Mouse (Mus musculus) neural tube, embryonic 11.5 days (tissue): ENCODE measurements around the gene Grik3. TPM values are rescaled to one million over a fixed set of nuclear protein-coding genes. Genes with fewer than 3 reads are reported as not detected.

ENCODE experiments used
- ATAC-seq: fragments of 200-750 bp; cut with Nextera tagmentation; 2 replicates; pipeline ENCODE4 v1.8.0; 2017; ENCODE audit warnings: moderate number of reproducible peaks, mild to moderate bottlenecking, moderate TSS enrichment, moderate library complexity; ENCODE audit not compliant: insufficient read depth, low FRiP score, low TSS enrichment
- DNase-seq: peaks from one replicate; pipeline ENCODE4 v3.0.0-alpha.2; 2015; ENCODE audit warnings: low spot score
- H3K27ac ChIP-seq: fragments of 300-500 bp; sonication (generic); 2 replicates; pipeline ENCODE4 v1.5.1; 2014; ENCODE audit warnings: low read depth, mild to moderate bottlenecking, low read length
- H3K27me3 ChIP-seq: fragments of 300-500 bp; sonication (generic); 2 replicates; pipeline ENCODE4 v1.6.1; 2014; ENCODE audit warnings: mild to moderate bottlenecking, low read length, mixed read lengths; ENCODE audit not compliant: control insufficient read depth, insufficient read depth
- H3K36me3 ChIP-seq: fragments of 300-500 bp; sonication (generic); 2 replicates; pipeline ENCODE4 v1.6.1; 2014; ENCODE audit warnings: mild to moderate bottlenecking, low read length, moderate library complexity, mixed read lengths; ENCODE audit not compliant: control insufficient read depth, insufficient read depth
- H3K4me1 ChIP-seq: fragments of 300-500 bp; sonication (generic); 2 replicates; pipeline ENCODE4 v1.6.1; 2014; ENCODE audit warnings: low read length, mixed read lengths; ENCODE audit not compliant: control insufficient read depth, insufficient read depth
- H3K4me2 ChIP-seq: fragments of 300-500 bp; sonication (generic); 2 replicates; pipeline ENCODE4 v1.6.1; 2014; ENCODE audit warnings: low read depth, mild to moderate bottlenecking, moderate library complexity
- H3K4me3 ChIP-seq: fragments of 300-500 bp; sonication (generic); 2 replicates; pipeline ENCODE4 v1.5.1; 2014; ENCODE audit warnings: low read depth, low read length
- H3K9ac ChIP-seq: fragments of 300-500 bp; sonication (generic); 2 replicates; pipeline ENCODE4 v1.6.1; 2014; ENCODE audit warnings: mild to moderate bottlenecking, low read length
- H3K9me3 ChIP-seq: fragments of 300-500 bp; sonication (generic); 2 replicates; pipeline ENCODE4 v1.6.1; 2016; ENCODE audit warnings: low read length; ENCODE audit not compliant: control insufficient read depth
- WGBS: fragments of 180-500 bp; shearing (Covaris S2); extraction: QIAGEN DNeasy Blood & Tissue Kit; methylation state at CpG from one replicate; pipeline ENCODE4 v1.1.7; 2014; 5-methylcytosine and 5-hydroxymethylcytosine counted together
- polyA plus RNA-seq: library from polyadenylated mRNA; unstranded; fragments of >200 nt; fragmentation: Nextera tagmentation; extraction: Ambion mirVana; gene quantifications from 2 replicates; pipeline ENCODE4 v1.2.1, GENCODE M21; 2014

Gene Grik3
- polyA plus RNA-seq, 1 experiment from 2014 or later: 1.3 TPM

DNA sequence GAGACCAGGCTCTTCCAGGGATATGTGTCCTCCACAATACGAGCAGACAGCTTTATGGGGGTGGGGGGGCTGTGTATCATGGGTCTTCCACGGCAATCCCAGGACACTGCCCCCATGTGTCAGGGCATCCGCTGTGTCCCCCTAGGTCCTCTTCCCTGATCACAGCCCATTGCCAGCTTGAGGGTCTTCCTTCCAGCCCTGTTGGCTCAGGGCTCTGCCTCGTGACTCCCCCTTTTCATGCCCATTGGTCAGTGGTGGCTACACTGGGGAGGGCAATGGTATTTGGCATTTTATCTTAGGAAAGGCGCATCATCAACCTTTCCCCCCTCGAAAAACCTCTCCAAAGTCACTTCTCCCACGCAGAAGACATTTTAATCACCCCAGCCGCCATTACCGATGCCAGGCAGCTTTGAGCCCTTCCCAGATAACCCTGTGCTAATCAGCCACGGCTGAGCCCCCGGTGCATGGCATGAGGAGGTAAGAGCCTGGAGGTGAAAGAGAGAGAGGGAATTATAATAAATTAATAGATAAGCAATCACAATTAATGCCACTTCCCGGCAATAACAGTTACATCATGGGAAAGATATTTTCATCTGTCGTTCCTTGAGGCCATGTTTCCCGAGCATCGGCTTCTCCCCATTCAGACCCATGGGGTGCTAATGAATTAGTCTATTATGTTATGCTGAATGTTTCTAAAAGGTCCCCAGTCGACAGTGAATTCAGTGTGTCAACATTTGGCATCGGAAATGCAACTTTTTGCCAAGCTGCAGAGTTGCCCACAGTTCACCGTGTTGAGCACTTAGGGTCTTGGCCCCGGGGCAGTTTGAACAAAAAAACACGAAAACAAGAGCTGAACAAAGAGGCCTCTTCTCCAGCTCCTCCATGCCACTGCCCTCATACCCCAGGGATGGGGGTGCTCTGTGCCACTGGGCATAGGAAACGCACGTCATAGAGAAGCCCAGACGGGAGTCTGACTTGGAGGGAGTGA, 154.4 kb downstream of the Grik3 start:
- Histone ChIP-seq H3K9ac (no peak overlapping the region), H3K4me1 (no peaks in the 10 kb centered on the region), H3K36me3 (no peaks in the 10 kb centered on the region), H3K9me3 (no peaks in the 10 kb centered on the region), H3K4me3 (no peak overlapping the region), H3K27me3 (no peaks in the 10 kb centered on the region), H3K4me2 (no peak overlapping the region), H3K27ac (no peak overlapping the region)
- WGBS: 79% methylated on average over 23 of the region's 23 CpGs
- no peak for DNase-seq
- no peak for ATAC-seq

DNA sequence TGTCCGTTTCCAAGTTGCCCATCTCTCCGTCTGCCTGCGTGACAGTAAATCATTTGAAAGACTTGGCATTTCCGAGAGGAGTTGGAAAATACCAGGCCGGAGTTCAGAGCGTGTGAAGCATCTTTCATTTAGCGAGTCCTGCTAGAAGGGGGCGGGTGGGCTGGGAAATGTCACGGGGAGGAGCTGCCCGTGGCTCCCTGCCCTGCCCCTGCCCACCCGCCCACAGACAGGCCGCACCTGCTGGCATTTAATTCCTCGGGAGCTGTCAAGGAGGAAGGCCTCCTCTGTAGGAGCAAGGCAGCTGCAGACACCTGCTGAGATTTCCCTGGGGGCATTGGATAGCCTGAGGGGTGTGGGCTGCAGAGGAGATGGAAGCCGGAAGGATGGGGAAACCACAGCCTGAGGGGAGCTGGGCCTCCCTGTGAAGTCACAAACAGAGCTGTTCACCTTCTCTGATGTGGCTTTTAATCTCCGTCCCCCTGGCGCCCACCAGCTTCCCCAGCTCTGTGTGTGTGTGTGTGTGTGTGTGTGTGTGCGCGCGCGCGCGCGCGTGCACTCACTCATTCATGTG, 161.3 kb downstream of the Grik3 start:
- H3K9ac ChIP-seq: no peak overlapping the region
- no peak overlapping the region for H3K4me2 ChIP-seq

DNA sequence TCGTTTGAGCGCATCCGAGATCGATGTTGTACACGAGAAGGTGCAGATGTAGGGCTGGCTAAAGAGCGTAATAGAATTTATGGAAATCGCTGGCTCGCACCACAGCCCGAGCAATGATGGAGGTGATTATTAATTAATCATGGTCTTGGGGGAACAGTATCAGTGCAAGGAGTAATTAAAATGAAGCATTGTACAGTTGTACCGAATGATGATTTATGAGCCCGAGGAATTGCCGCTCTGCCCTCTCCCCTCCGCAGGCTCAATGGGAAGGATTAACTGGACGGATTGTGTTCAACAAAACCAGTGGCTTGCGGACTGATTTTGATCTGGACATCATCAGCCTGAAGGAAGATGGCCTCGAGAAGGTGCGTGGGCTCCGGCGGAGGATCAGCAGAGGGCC, 165.5 kb downstream of the Grik3 start:
- Histone ChIP-seq H3K9me3 (no peaks in the 10 kb centered on the region), H3K27me3 (no peaks in the 10 kb centered on the region), H3K4me3 (no peak overlapping the region), H3K36me3 (no peaks in the 10 kb centered on the region), H3K4me1 (peaks cover 6% of the 10 kb centered on the region), H3K27ac (no peak overlapping the region), H3K4me2 (no peak overlapping the region), H3K9ac (no peak overlapping the region)
- DNase-seq (no peak), ATAC-seq (no peak)
- 81% methylated on average over 19 of the region's 19 CpGs for WGBS

More for the DNA sequence above, 161.3 kb downstream of the Grik3 start:
- ATAC-seq (no peak; the same call in 1 of the 2 replicates), DNase-seq (peak; percentile 31)
- Histone ChIP-seq H3K4me1 (peaks cover 6% of the 10 kb centered on the region), H3K9me3 (no peaks in the 10 kb centered on the region), H3K4me3 (no peak overlapping the region), H3K27ac (0 out of 2 replicates have a peak overlapping the region, but pooled peaks have one; percentile 20), H3K36me3 (no peaks in the 10 kb centered on the region), H3K27me3 (no peaks in the 10 kb centered on the region)
- 38% methylated on average over 24 of the region's 24 CpGs for WGBS

DNA sequence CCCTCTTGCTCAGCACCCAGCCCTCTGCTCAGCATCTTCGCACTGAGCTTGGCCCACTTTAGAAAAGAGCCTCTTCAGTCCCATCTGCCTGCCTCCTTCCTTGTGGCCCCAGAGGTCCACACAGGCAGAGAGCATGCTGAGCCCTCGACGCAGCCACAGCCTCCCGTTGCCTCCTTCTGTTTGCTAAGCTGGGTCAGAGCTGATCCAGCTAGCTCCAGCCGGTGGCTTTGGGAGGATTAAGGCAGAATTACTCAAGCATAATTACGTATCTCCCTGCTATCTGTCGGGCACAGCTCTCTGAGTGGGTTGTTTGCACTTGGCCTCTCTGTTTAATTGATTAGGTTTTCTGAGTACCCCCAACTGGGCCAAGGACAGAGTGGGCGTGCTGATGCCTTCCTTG, 167.9 kb downstream of the Grik3 start:
- WGBS: 71% methylated on average over 8 of the region's 8 CpGs

DNA sequence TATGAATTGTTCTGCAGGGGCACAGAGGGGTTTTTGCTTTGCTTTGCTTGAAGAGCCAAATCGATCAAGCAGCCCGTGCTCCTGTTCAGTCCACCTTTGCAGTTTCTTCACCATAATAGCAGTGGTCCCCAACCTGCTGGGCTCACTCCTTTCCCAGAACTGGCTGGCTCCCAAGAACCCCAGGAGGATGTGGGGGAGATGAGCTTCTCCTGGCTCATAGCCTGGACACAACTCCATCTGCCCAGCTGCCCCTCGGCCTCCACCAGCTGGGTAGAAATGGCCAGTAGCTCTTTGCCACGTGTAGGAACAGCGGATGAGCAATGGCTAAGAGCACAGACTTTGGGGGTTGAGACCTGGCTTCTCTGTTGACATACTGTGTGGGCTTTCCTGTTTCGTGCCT, 171.5 kb downstream of the Grik3 start:
- H3K9me3 ChIP-seq: no peaks in the 10 kb centered on the region
- no peak overlapping the region for H3K27ac ChIP-seq
- no peak overlapping the region for H3K4me3 ChIP-seq
- no peaks in the 10 kb centered on the region; the same call in 1 of the 2 replicates for H3K4me1 ChIP-seq
- WGBS: 84% methylated on average over 6 of the region's 6 CpGs
- no peak overlapping the region for H3K9ac ChIP-seq
- H3K27me3 ChIP-seq: no peaks in the 10 kb centered on the region
- ATAC-seq (no peak), DNase-seq (no peak)
- H3K36me3 ChIP-seq: no peaks in the 10 kb centered on the region
- H3K4me2 ChIP-seq: no peak overlapping the region

More for the DNA sequence above, 167.9 kb downstream of the Grik3 start:
- Histone ChIP-seq H3K27me3 (no peaks in the 10 kb centered on the region), H3K9me3 (no peaks in the 10 kb centered on the region), H3K27ac (no peak overlapping the region), H3K4me3 (no peak overlapping the region), H3K36me3 (no peaks in the 10 kb centered on the region), H3K9ac (no peak overlapping the region), H3K4me2 (no peak overlapping the region), H3K4me1 (no peaks in the 10 kb centered on the region; the same call in 1 of the 2 replicates)
- DNase-seq (no peak), ATAC-seq (no peak)

DNA sequence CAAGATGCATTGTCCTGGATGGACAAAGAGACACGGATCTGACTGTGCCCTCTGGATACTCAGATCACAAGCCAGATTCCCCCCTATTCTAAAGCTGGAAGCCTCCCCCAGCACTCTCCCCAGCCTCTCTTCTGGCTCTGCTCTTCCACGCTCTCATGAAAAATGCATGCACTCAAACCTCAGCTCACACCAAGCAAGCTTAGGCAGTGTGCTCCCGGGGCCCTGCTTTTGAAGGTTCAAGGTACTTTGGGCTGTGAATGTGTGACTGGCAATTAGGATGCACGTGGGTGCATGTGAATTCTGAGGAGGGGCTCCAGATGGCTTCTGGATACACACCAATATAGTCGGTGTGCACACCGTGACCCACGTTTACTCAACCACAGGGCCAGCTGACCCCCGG, 172.8 kb downstream of the Grik3 start:
- Histone ChIP-seq H3K9me3 (no peaks in the 10 kb centered on the region), H3K4me3 (no peak overlapping the region), H3K27me3 (no peaks in the 10 kb centered on the region), H3K4me1 (no peaks in the 10 kb centered on the region; the same call in 1 of the 2 replicates), H3K27ac (peak overlapping the region; percentile 40; the same call in 1 of the 2 replicates), H3K4me2 (no peak overlapping the region), H3K36me3 (no peaks in the 10 kb centered on the region), H3K9ac (no peak overlapping the region)
- ATAC-seq: no peak
- WGBS: 61% methylated on average over 8 of the region's 8 CpGs
- DNase-seq: no peak

DNA sequence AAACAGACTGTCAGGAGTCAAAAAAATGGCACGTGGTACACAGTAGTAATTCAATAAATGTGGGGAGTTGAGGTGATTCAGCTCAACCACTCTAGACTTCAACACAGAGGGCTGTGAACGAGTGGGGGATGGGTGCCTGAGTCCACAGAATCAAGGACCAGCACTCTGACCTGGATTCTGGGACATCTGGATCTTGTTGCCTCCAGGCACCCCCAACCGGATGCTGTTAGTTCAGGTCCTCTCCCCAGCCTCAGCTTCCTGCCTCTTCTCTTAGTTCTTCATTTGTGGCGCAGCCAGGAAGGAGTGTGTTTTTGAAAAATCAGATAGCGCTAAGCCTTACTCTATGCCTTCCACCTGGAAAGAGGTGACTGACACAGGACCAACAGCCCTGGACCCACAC, 175.5 kb downstream of the Grik3 start:
- ATAC-seq: no peak
- H3K4me3 ChIP-seq: no peak overlapping the region
- H3K9ac ChIP-seq: no peak overlapping the region
- 83% methylated on average over 5 of the region's 5 CpGs for WGBS
- no peaks in the 10 kb centered on the region; the same call in 1 of the 2 replicates for H3K4me1 ChIP-seq
- no peak overlapping the region for H3K27ac ChIP-seq
- H3K4me2 ChIP-seq: no peak overlapping the region
- H3K9me3 ChIP-seq: no peaks in the 10 kb centered on the region
- H3K36me3 ChIP-seq: no peaks in the 10 kb centered on the region
- DNase-seq: no peak
- no peaks in the 10 kb centered on the region for H3K27me3 ChIP-seq

DNA sequence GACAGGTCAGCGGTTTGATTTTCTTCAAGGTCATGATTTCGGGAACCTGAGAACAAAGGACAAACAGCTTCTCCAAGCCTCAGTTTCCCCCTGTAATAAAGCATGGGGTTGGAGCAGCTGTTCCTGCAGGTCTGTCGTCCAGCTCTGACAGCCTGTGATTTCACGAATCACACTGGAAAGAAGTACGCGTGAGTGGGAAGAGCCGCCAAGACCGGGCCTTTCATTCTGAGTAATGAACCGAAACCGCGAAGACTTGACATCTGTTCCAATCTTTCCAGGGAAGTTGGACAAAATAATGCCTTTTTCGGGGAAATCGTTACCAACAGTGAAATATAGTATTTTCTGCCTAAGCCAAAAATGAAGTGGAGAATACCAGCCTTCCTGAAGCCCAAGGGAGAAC, 191.5 kb downstream of the Grik3 start:
- ATAC-seq (no peak), DNase-seq (no peak)
- Histone ChIP-seq H3K9me3 (no peaks in the 10 kb centered on the region), H3K27me3 (no peaks in the 10 kb centered on the region), H3K4me1 (no peaks in the 10 kb centered on the region), H3K27ac (no peak overlapping the region), H3K9ac (no peak overlapping the region), H3K36me3 (no peaks in the 10 kb centered on the region), H3K4me2 (no peak overlapping the region), H3K4me3 (no peak overlapping the region)
- 79% methylated on average over 13 of the region's 13 CpGs for whole genome bisulfite sequencing
